Mouse (Mus musculus) granulocyte monocyte progenitor cell, adult 5-6 weeks (primary cell): ENCODE measurements around the gene Atg7. TPM values are rescaled to one million over a fixed set of nuclear protein-coding genes. Genes with fewer than 3 reads are reported as not detected.

Source experiments
- ATAC-seq: replicated peaks from 2 replicates; pipeline ENCODE4 v1.8.0; 2016; ENCODE audit warnings: mild to moderate bottlenecking, moderate TSS enrichment, inconsistent platforms; ENCODE audit not compliant: poor library complexity, severe bottlenecking
- total RNA-seq, 2 experiments: library from RNA; stranded (forward) in 1 of 2; stranded (reverse) in 1 of 2; fragments of 200-712, 200-1000 nt in 1 of 2; fragments of >200 nt in 1 of 2; fragmentation: Nextera tagmentation in 1 of 2; gene quantifications; 2 replicates each; pipeline ENCODE4 v1.2.3; 2014 to 2017

Atg7 gene
- total RNA-seq, 2 experiments from 2014 or later = 16.9 to 36.4 TPM

DNA sequence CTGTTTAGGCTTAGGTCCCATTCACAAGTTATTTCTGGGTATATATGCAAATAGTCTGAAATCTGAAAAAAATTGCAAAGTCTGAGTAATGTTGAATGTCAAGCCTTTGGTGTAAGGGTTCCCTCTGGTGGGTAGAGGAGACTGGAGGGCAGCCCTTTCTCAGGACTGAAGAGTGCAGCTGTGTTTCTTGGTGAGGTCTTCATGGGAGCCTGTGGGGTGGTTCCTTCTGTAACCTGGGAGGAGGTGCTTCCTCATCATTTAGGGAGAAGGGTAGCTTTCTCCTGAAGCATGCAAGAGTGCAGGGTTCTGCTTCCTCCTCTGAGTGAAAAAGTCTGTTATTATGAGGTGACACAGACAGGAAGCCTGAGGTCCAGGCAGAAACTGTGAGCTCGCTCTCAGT is 40.8 kb downstream of the Atg7 start:
- peak; percentile 74 for ATAC-seq

GRCm38 (mm10) chr6:114684407-114684806 is 41.5 kb downstream of the Atg7 start:
- no peak for ATAC-seq

- no peak for ATAC-seq
Measured at GRCm38 (mm10) chr6:114685412-114685811, 42.5 kb downstream of the Atg7 start.

DNA sequence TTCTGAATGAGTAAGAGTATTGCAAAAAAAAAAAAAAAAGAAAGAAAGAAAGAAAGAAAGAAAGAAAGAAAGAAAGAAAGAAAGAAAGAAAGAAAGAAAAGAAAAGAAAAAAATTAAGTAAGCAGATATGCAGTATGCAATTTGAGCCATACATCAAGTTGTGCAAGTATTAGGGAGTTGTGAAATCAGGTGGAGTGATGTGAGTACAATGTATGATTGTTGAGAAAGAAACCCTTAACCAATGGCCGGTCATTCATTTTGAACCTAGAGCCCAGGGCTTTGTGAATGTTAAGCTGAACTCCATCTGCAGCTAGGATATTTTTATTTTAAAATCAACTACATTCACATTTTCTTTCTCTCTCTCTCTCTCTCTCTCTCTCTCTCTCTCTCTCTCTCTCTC is 44.1 kb downstream of the Atg7 start:
- peak; percentile 82 for ATAC-seq

- ATAC-seq = no peak
Measured at GRCm38 (mm10) chr6:114690661-114691060, 47.8 kb downstream of the Atg7 start.

DNA sequence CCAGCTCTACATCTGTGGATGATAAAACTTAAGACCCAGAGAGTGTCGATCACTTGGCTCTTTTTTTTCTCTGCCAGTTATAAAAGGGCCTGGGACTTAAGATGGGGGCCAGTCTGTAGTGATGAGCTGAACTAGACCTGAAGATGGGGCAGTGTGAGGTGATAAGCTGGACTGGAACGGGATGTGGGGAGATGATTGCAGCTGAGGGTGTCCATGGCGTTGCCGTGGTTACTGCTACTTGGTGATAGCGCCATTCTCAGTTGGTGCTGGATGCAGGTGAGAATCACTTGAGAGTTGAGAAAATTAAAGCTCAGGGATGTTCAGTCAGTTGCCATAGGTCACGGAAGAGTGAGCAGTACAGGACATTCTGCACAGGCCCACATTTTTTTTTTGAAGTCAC is 48.6 kb downstream of the Atg7 start:
- ATAC-seq = no peak

GRCm38 (mm10) chr6:114692691-114693090 is 49.8 kb downstream of the Atg7 start:
- ATAC-seq = no peak; the same call in 1 of the 2 replicates

DNA sequence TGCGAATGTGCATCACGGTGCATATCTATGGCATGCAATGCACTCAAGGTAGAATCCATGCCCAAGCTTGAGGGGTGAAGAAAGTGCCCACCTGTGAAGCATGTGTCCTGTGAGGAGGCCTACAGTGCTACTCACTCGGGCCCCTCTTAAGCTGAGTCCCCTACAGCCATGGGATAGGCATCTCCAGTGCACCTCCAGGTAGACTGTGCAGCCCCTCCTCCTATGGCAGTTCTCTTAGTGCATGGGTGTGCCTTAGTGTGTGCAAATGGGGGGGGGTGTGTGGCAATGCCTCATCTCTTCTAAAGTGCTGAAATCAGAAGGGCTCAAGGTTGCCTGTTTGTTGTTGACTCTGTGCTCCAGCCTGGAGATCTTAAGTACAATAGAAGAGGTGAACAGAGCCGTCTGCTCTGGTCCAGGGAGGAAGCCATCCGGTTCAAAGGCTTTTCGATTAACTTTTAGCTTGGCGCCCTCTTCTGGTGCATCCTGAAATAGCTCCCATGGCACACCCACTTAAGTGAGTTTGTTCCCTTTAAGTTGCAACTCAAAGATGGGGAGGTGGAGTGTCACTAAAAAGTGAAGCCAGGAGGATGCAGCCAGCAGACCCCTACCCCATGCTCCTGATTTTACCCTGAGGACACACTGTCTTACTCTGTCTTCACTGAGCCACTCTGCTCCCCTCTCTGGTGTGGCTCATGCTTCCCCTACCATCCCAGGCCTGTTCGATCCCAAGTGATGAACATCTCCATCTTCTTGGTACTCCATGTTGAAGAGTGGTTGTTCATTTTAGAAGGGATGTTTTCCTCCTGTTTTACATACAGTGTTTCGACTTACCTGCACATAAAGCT is 55.0 kb downstream of the Atg7 start:
- ATAC-seq = peak; percentile 62

DNA sequence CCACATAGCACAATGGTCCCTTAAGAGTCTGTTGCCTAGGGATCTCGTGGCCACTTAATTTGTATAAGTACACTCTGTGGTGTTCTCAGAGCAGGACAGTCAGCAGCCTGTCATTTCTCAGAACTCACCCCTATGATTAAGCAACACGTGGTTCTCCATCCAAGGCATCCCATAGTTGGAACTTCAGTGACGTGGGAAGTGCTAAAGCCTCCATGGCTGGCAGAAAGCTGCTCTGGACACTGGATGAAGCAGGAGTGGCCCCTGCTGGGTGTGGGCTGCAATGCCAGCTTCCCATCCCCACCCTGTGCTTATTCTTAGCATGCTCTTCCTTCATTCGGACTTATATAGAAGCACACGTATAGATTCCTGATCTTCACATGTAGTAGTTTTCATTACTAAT is 55.7 kb downstream of the Atg7 start:
- no peak for ATAC-seq

- ATAC-seq = no peak
Measured at GRCm38 (mm10) chr6:114700704-114701103, 57.8 kb downstream of the Atg7 start.

DNA sequence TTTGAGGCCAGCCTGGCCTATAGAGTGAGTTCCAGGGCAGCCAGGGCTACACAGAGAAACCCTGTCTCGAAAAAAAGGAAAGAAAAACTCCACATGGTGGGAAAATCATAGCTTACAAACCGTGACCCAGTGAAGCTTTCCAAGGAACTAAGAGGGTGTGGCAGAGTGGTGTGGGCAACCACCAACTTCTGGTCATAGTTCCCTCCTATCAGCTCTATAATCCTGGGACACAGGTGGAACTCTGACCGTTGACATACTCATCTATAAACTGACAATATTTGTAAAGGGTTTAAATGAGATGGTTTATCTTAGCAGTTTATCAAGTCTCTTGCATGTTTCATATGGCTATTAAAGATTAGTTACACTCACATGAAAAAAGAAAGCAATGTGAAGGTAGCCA is 64.1 kb downstream of the Atg7 start:
- ATAC-seq = no peak

DNA sequence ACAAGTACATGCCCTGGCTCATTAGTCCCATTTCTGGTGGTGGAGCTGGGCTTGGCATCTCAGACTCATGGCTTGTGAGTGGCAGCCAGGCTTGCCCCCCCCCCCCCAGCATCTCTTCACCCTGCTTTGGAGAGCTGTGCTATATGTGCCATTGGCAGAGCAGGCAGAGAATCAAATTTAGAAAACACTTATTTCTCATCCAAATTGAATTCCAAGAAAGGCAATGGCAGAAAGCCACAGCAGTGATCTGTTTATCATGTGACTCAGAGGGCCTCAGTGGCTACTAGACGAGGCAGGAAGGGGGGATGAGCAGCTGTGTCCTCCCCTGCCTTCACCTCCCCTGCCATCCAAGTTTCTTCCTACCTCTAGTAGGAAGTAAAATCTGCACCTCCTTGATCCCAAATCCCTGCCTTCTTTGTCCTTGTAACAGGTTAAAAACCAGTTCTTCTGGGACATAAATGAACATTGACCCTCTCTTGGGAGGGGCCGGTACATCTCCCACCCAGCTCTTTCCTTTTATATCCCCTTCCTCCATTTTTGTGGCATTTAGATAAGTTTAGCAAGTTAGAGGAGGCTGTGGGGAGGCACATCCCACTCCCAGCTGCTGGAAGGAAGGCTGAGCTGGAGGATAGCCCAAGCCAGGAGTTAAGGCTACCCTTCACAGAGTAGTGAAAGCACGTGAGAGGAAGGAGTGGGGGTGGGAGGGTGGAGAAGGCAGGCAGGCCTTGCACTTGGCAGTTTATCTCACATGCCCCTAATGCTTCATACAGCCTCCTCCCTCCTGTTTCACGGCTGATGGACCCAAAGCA is 69.5 kb downstream of the Atg7 start:
- ATAC-seq = no peak

DNA sequence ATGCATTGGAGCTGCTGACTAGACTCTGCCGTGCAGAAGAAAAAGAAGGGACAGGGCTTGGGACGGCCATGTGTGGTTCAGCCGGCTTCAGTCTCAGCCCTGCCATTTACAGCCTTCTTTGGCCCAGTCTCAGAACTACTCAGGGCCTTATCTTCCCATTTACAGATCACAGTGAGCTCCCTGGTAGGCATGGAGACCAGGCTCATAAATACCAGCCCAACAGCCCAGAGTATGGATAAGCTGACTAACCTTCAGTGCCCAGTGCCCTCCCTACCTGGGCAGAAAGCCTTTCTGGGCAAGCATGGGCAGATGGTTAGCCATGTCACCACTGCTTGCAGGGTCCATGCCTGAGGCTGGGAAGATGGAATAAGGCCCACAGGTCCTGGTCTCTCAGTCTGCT is 70.6 kb downstream of the Atg7 start:
- no peak for ATAC-seq

- no peak for ATAC-seq
Measured at GRCm38 (mm10) chr6:114714654-114715053, 71.8 kb downstream of the Atg7 start.

DNA sequence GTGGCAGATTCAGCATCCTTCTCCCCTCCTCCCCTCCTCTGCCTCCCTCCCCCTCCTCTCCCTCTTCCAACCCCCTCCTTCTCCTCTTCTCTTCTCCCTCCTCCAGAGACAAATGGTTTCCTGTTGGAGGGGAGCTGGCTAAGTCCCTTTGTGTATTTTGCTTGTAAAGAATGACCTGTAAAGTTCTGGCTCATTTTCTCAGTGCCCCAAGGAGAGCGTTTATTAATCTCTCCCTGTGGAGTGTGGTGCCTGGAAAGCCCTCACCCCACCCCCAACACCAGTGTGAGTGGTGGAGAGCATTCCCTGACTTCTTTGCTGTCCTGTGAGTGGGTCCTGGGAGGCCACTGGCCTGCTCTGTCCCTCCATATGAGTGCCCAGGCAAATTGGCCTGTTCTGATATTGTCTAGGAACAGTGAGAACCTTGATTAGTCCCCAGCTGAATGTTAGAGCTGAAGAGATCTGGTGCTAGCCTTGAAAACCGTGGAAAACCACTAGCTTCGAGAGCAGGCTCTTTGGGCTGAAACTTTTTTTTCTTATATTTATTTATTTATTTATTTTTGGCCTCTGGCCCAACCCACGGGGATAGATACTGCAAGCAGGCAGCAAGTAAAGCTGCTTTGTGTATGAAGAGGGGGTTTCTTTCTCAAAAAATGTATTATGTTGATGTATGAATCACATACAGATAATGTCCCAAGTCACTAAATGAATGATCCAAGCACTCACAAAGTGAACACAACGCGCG is 72.6 kb downstream of the Atg7 start:
- no peak for ATAC-seq

- no peak for ATAC-seq
Measured at GRCm38 (mm10) chr6:114719100-114719499, 76.2 kb downstream of the Atg7 start.

DNA sequence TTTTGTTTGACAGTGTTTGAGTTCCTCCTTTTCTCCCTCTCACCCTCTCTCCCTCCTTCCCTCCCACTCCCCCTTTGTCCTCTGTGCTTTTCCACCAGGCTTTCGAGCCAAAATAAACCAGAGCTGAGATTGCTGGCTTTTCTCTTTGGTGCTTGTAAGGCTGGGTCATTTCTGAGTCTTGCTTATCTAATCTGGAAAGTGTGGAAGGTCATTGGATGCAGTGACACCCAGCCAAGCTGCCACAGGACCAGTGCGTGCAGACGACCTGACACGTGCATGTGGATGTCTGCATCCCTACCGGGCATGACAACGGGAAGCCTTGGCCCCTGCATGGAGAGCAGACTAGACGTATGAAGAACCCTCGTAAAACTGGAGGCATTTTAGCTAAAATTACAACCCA is 76.8 kb downstream of the Atg7 start:
- ATAC-seq = no peak

DNA sequence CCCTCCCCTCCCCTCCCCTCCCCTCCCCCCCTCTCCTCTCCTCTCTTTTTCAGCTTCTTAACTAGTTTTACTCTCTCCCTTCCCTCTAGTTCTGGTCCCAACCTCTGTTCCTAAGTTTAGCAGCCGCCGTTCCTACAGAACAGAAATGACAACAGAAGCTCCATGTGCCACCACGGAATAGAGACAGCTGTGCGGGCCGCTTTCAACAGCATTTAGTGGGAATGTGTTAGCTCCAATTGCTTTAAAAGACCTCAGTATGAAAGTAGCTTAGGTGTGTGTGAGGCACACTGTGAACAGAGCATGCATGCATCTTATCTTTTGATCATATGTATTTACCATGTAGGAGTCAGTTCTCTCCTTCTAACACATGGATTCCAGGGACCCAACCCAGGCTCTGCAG is 79.1 kb downstream of the Atg7 start:
- no peak for ATAC-seq

DNA sequence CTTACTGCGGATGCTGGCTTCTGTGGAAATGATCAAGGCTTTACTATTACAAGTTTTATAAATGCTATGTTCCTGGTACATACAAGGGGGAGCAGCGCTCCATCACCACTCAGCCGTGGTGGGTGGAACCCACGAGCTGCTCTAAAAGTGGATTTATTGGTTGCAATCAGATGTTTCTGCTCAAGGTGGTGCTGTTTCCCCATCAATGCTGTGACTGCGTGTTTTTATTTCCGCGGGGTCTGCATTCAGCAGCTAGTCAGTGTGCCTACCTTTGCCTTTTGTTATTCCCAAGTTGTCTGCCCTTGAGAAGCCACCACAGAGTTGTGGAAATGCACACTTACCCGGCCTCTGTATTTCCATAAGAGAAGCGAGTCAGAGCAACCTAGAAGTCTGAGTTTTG is 81.0 kb downstream of the Atg7 start:
- peak; percentile 46; the same call in 1 of the 2 replicates for ATAC-seq

GRCm38 (mm10) chr6:114724351-114724750 is 81.5 kb downstream of the Atg7 start:
- no peak for ATAC-seq

GRCm38 (mm10) chr6:114725147-114725575 is 82.3 kb downstream of the Atg7 start:
- no peak for ATAC-seq
